Mouse (Mus musculus): ENCODE measurements around the gene Olfr71. TPM values are rescaled to one million over a fixed set of nuclear protein-coding genes. Genes with fewer than 3 reads are reported as not detected.
A peak's percentile ranks its signal among the peaks of the same experiment; 100 is the strongest.

Gene Olfr71
- polyA plus RNA-seq, 1 experiment = not detected

GRCm38 (mm10) chr4:43733186-43733585, 23.1 kb upstream of the Olfr71 start:
- WGBS = 83% methylated on average over 5 of the region's 5 CpGs
- Histone ChIP-seq H3K27ac (ENCODE audit: control insufficient read depth, insufficient read depth, low read depth, low read length, poor library complexity) (no peak overlapping the region), H3K4me1 (ENCODE audit: control insufficient read depth, insufficient read depth, low read length) (no peaks in the 10 kb centered on the region), H3K4me3 (replicated peaks; ENCODE audit: control insufficient read depth, low read depth, low read length) (no peak overlapping the region)
- TF ChIP-seq POLR2A (IDR thresholded peaks at IDR 0.05; ENCODE audit: borderline replicate concordance, control insufficient read depth, low read depth, low read length) (no peak), CTCF (IDR thresholded peaks at IDR 0.05; ENCODE audit: control insufficient read depth, insufficient read depth, low read length) (no peak)

- Histone ChIP-seq H3K27ac (ENCODE audit: control insufficient read depth, insufficient read depth, low read depth, low read length, poor library complexity) (no peak overlapping the region), H3K4me1 (ENCODE audit: control insufficient read depth, insufficient read depth, low read length) (no peaks in the 10 kb centered on the region), H3K4me3 (replicated peaks; ENCODE audit: control insufficient read depth, low read depth, low read length) (no peak overlapping the region)
- 4% methylated on average over 1 of the region's 1 CpGs for WGBS
- TF ChIP-seq CTCF (IDR thresholded peaks at IDR 0.05; ENCODE audit: control insufficient read depth, insufficient read depth, low read length) (no peak), POLR2A (IDR thresholded peaks at IDR 0.05; ENCODE audit: borderline replicate concordance, control insufficient read depth, low read depth, low read length) (no peak)
Observed at GRCm38 (mm10) chr4:43732171-43732570, 22.1 kb upstream of the Olfr71 start.

- Histone ChIP-seq H3K4me1 (ENCODE audit: control insufficient read depth, insufficient read depth, low read length) (no peaks in the 10 kb centered on the region), H3K27ac (ENCODE audit: control insufficient read depth, insufficient read depth, low read depth, low read length, poor library complexity) (peak overlapping the region; percentile 14; the same call in 1 of the 2 replicates), H3K4me3 (replicated peaks; ENCODE audit: control insufficient read depth, low read depth, low read length) (no peak overlapping the region)
- WGBS = 68% methylated on average over 21 of the region's 21 CpGs
- TF ChIP-seq CTCF (IDR thresholded peaks at IDR 0.05; ENCODE audit: control insufficient read depth, insufficient read depth, low read length) = no peak
- TF ChIP-seq POLR2A (IDR thresholded peaks at IDR 0.05; ENCODE audit: borderline replicate concordance, control insufficient read depth, low read depth, low read length) = no peak
Observed at GRCm38 (mm10) chr4:43730750-43731297, 20.8 kb upstream of the Olfr71 start.

GRCm38 (mm10) chr4:43729794-43730550, 19.9 kb upstream of the Olfr71 start, which contains the start of gene Spaar:
TSS of gene Spaar (plus strand) at chr4:43730034.
- H3K27ac ChIP-seq (ENCODE audit: control insufficient read depth, insufficient read depth, low read depth, low read length, poor library complexity) = peak within 1 kb of the TSS; percentile 14; the same call in 1 of the 2 replicates
- no peak within 1 kb of the TSS for H3K4me3 ChIP-seq (replicated peaks; ENCODE audit: control insufficient read depth, low read depth, low read length)
- H3K4me1 ChIP-seq (ENCODE audit: control insufficient read depth, insufficient read depth, low read length) = no peaks in the 10 kb centered on the region
- TF ChIP-seq POLR2A (IDR thresholded peaks at IDR 0.05; ENCODE audit: borderline replicate concordance, control insufficient read depth, low read depth, low read length) (no peak), CTCF (IDR thresholded peaks at IDR 0.05; ENCODE audit: control insufficient read depth, insufficient read depth, low read length) (no peak)
- 45% methylated on average over 14 of the region's 14 CpGs for WGBS

GRCm38 (mm10) chr4:43729126-43729525, 19.1 kb upstream of the Olfr71 start:
- 57% methylated on average over 3 of the region's 3 CpGs for WGBS
- H3K4me3 ChIP-seq (replicated peaks; ENCODE audit: control insufficient read depth, low read depth, low read length) = no peak overlapping the region
- no peak for TF ChIP-seq POLR2A (IDR thresholded peaks at IDR 0.05; ENCODE audit: borderline replicate concordance, control insufficient read depth, low read depth, low read length)
- no peaks in the 10 kb centered on the region for H3K4me1 ChIP-seq (ENCODE audit: control insufficient read depth, insufficient read depth, low read length)
- H3K27ac ChIP-seq (ENCODE audit: control insufficient read depth, insufficient read depth, low read depth, low read length, poor library complexity) = no peak overlapping the region

GRCm38 (mm10) chr4:43728576-43728954, 18.5 kb upstream of the Olfr71 start:
- TF ChIP-seq CTCF (IDR thresholded peaks at IDR 0.05; ENCODE audit: control insufficient read depth, insufficient read depth, low read length) = no peak
- no peak for TF ChIP-seq POLR2A (IDR thresholded peaks at IDR 0.05; ENCODE audit: borderline replicate concordance, control insufficient read depth, low read depth, low read length)
- WGBS = 50% methylated on average over 5 of the region's 5 CpGs
- no peak overlapping the region for H3K27ac ChIP-seq (ENCODE audit: control insufficient read depth, insufficient read depth, low read depth, low read length, poor library complexity)

GRCm38 (mm10) chr4:43727718-43728575, 17.9 kb upstream of the Olfr71 start:
- H3K27ac ChIP-seq (ENCODE audit: control insufficient read depth, insufficient read depth, low read depth, low read length, poor library complexity) = peak overlapping the region; percentile 10; the same call in 1 of the 2 replicates
- H3K4me3 ChIP-seq (replicated peaks; ENCODE audit: control insufficient read depth, low read depth, low read length) = no peak overlapping the region
- TF ChIP-seq CTCF (IDR thresholded peaks at IDR 0.05; ENCODE audit: control insufficient read depth, insufficient read depth, low read length) (no peak), POLR2A (IDR thresholded peaks at IDR 0.05; ENCODE audit: borderline replicate concordance, control insufficient read depth, low read depth, low read length) (no peak)
- WGBS = 67% methylated on average over 7 of the region's 7 CpGs
- H3K4me1 ChIP-seq (ENCODE audit: control insufficient read depth, insufficient read depth, low read length) = no peaks in the 10 kb centered on the region

More at GRCm38 (mm10) chr4:43728576-43728954, 18.5 kb upstream of the Olfr71 start:
- H3K4me1 ChIP-seq (ENCODE audit: control insufficient read depth, insufficient read depth, low read length) = no peaks in the 10 kb centered on the region
- H3K4me3 ChIP-seq (replicated peaks; ENCODE audit: control insufficient read depth, low read depth, low read length) = no peak overlapping the region

GRCm38 (mm10) chr4:43726995-43727394, 16.9 kb upstream of the Olfr71 start, which contains the start of gene Hrct1:
TSS of gene Hrct1 (plus strand) at chr4:43727188.
- Histone ChIP-seq H3K27ac (ENCODE audit: control insufficient read depth, insufficient read depth, low read depth, low read length, poor library complexity) (peak within 1 kb of the TSS; percentile 10; the same call in 1 of the 2 replicates), H3K4me3 (replicated peaks; ENCODE audit: control insufficient read depth, low read depth, low read length) (no peak within 1 kb of the TSS), H3K4me1 (ENCODE audit: control insufficient read depth, insufficient read depth, low read length) (no peaks in the 10 kb centered on the region)
- 65% methylated on average over 3 of the region's 3 CpGs for WGBS
- TF ChIP-seq POLR2A (IDR thresholded peaks at IDR 0.05; ENCODE audit: borderline replicate concordance, control insufficient read depth, low read depth, low read length) (no peak), CTCF (IDR thresholded peaks at IDR 0.05; ENCODE audit: control insufficient read depth, insufficient read depth, low read length) (no peak)
